Mouse (Mus musculus): ENCODE data around the gene Prkcz. TPM values are rescaled to one million over a fixed set of nuclear protein-coding genes. Genes with fewer than 3 reads are reported as not detected.

The Prkcz gene
- polyA plus RNA-seq, 1 experiment from 2014 or later = 16.8 TPM

DNA sequence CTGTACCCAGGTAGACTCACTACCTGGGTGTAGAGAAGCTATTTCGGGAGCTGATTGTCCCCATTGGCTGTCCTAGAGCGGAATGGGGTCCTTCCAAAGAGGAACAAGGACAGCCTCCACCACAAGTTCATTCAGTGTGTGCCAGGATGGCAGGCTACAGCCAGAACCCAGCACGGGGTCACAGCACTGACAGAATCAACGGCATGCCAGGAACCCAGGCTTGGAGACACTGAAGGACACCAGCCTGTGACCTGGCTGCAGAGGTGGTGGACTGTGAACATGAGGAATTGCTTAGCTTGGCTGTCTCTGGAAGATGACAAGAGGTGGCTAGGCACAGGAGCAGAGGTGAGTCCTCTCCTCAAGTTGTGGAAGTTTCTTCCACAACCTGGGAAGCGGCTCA lies 118.9 kb downstream of the Prkcz start:
- Histone ChIP-seq H3K27ac (no peak overlapping the region), H3K9me3 (no peaks in the 10 kb centered on the region), H3K4me1 (peaks cover 17% of the 10 kb centered on the region), H3K36me3 (replicated peaks) (no peaks in the 10 kb centered on the region), H3K4me3 (no peak overlapping the region), H3K27me3 (ENCODE audit: poor library complexity, severe bottlenecking) (0 out of 2 replicates have a peak, but pooled peaks cover 5% of the 10 kb centered on the region)
- WGBS = 92% methylated on average over 5 of the region's 5 CpGs
- no peak for DNase-seq (ENCODE audit: extremely low spot score, low spot score)

DNA sequence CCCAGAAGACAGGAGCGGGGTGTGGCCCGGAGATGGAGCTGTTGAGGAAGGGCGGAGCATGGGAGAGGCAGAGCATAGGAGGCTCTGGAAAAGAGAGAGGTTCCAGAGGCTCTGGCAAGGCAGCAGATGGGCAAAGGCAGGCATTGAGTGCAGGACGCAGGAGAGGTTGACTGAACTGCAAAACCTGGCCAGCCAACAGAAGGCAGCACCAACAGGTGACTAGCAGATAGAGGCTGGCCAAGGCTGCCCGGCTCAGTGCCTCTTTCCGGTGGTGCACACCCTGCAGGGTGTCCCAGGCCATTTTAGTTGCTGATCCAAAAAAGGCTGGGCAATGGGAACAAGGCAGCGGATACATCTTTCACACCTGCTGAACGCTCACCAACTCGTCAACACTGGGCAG lies 119.4 kb downstream of the Prkcz start:
- Histone ChIP-seq H3K36me3 (replicated peaks) (no peaks in the 10 kb centered on the region), H3K27me3 (ENCODE audit: poor library complexity, severe bottlenecking) (0 out of 2 replicates have a peak, but pooled peaks cover 5% of the 10 kb centered on the region), H3K4me3 (no peak overlapping the region), H3K27ac (no peak overlapping the region), H3K9me3 (no peaks in the 10 kb centered on the region), H3K4me1 (peaks cover 22% of the 10 kb centered on the region)
- DNase-seq (ENCODE audit: extremely low spot score, low spot score) = no peak
- 79% methylated on average over 9 of the region's 9 CpGs for WGBS

GRCm38 (mm10) chr4:155239494-155239893 lies 121.7 kb downstream of the Prkcz start:
- 59% methylated on average over 6 of the region's 6 CpGs for WGBS

DNA sequence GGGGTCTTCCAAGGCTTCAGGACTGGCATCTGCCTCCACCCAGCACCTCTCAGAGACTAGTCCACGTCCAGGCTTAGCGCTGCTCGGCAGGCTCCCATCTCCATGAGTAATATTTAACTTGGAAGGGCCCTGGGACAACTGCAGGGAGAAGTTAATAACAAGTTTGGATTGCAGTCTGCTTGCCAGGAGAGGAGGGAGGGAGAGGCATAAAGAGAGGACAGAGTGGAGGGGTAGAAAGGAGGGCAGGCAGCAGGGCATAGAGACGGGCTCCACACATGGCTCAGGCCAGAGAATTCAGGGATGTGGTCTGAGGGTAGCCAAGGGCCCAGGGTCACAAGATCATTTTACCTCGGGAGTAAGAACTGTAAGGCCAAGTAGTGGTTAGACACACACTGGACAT lies 122.9 kb downstream of the Prkcz start:
- no peaks in the 10 kb centered on the region for H3K36me3 ChIP-seq (replicated peaks)
- H3K4me1 ChIP-seq = peaks cover 57% of the 10 kb centered on the region
- no peak overlapping the region for H3K4me3 ChIP-seq
- 0 out of 2 replicates have a peak, but pooled peaks cover 5% of the 10 kb centered on the region for H3K27me3 ChIP-seq (ENCODE audit: poor library complexity, severe bottlenecking)
- peak overlapping the region; percentile 17; the same call in 1 of the 2 replicates for H3K27ac ChIP-seq
- 89% methylated on average over 5 of the region's 5 CpGs for WGBS
- H3K9me3 ChIP-seq = no peaks in the 10 kb centered on the region
- DNase-seq (ENCODE audit: extremely low spot score, low spot score) = no peak

More at GRCm38 (mm10) chr4:155239494-155239893, 121.7 kb downstream of the Prkcz start:
- Histone ChIP-seq H3K36me3 (replicated peaks) (no peaks in the 10 kb centered on the region), H3K27me3 (ENCODE audit: poor library complexity, severe bottlenecking) (0 out of 2 replicates have a peak, but pooled peaks cover 5% of the 10 kb centered on the region), H3K4me3 (no peak overlapping the region), H3K4me1 (peaks cover 45% of the 10 kb centered on the region), H3K27ac (peak overlapping the region; percentile 16; the same call in 1 of the 2 replicates), H3K9me3 (no peaks in the 10 kb centered on the region)
- no peak for DNase-seq (ENCODE audit: extremely low spot score, low spot score)

GRCm38 (mm10) chr4:155236737-155237385 lies 124.3 kb downstream of the Prkcz start:
- Histone ChIP-seq H3K27me3 (ENCODE audit: poor library complexity, severe bottlenecking) (0 out of 2 replicates have a peak, but pooled peaks cover under 1% of the 10 kb centered on the region), H3K27ac (peak overlapping the region; percentile 96; the same call in 1 of the 2 replicates), H3K36me3 (replicated peaks) (no peaks in the 10 kb centered on the region), H3K4me3 (no peak overlapping the region), H3K9me3 (no peaks in the 10 kb centered on the region), H3K4me1 (peaks cover 59% of the 10 kb centered on the region)
- WGBS = 81% methylated on average over 12 of the region's 12 CpGs
- no peak for DNase-seq (ENCODE audit: extremely low spot score, low spot score)

- Histone ChIP-seq H3K27me3 (ENCODE audit: poor library complexity, severe bottlenecking) (no peaks in the 10 kb centered on the region), H3K4me3 (peak overlapping the region; percentile 38), H3K27ac (peak overlapping the region; percentile 96), H3K4me1 (peaks cover 59% of the 10 kb centered on the region), H3K9me3 (no peaks in the 10 kb centered on the region), H3K36me3 (replicated peaks) (no peaks in the 10 kb centered on the region)
- WGBS = 31% methylated on average over 18 of the region's 18 CpGs
- DNase-seq (ENCODE audit: extremely low spot score, low spot score) = peak; percentile 83
These were observed 125.6 kb downstream of the Prkcz start for GRCm38 (mm10) chr4:155235311-155236119.

GRCm38 (mm10) chr4:155234371-155235310 lies 126.5 kb downstream of the Prkcz start:
- WGBS = 77% methylated on average over 8 of the region's 8 CpGs
- H3K4me1 ChIP-seq = peaks cover 58% of the 10 kb centered on the region
- H3K36me3 ChIP-seq (replicated peaks) = no peaks in the 10 kb centered on the region
- no peaks in the 10 kb centered on the region for H3K27me3 ChIP-seq (ENCODE audit: poor library complexity, severe bottlenecking)
- DNase-seq (ENCODE audit: extremely low spot score, low spot score) = no peak
- H3K9me3 ChIP-seq = no peaks in the 10 kb centered on the region
- H3K27ac ChIP-seq = peak overlapping the region; percentile 96
- peak overlapping the region; percentile 38 for H3K4me3 ChIP-seq

GRCm38 (mm10) chr4:155233878-155234277 lies 127.3 kb downstream of the Prkcz start:
- no peaks in the 10 kb centered on the region for H3K9me3 ChIP-seq
- peak overlapping the region; percentile 96 for H3K27ac ChIP-seq
- DNase-seq (ENCODE audit: extremely low spot score, low spot score) = no peak
- H3K4me1 ChIP-seq = peaks cover 51% of the 10 kb centered on the region
- no peaks in the 10 kb centered on the region for H3K36me3 ChIP-seq (replicated peaks)
- H3K27me3 ChIP-seq (ENCODE audit: poor library complexity, severe bottlenecking) = no peaks in the 10 kb centered on the region
- H3K4me3 ChIP-seq = no peak overlapping the region; the same call in 1 of the 2 replicates
- WGBS = 51% methylated on average over 10 of the region's 10 CpGs

- H3K36me3 ChIP-seq (replicated peaks) = no peaks in the 10 kb centered on the region
- WGBS = 84% methylated on average over 5 of the region's 5 CpGs
These were observed 132.7 kb downstream of the Prkcz start for GRCm38 (mm10) chr4:155228461-155228860.

DNA sequence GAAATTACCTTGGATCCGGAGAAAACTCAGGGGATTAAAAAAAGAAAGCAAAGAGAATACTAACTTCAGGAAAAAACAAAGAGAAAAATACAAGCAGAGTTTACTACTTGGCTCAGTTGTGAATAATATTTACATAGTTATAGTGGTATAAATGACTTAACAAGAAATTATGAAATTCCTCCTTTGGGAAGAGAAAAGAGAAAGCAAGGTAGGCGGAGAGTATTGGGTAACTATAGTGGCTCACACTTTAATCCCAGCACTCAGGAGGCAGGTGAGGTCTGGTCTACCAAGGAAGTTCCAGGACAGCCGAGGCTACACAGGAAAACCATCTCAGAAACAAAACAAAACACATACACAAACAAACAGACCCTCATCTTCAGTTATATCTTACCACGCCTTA lies 133.2 kb downstream of the Prkcz start:
- Histone ChIP-seq H3K9me3 (no peaks in the 10 kb centered on the region), H3K36me3 (replicated peaks) (no peaks in the 10 kb centered on the region), H3K4me1 (peaks cover 12% of the 10 kb centered on the region), H3K27ac (no peak overlapping the region), H3K27me3 (ENCODE audit: poor library complexity, severe bottlenecking) (peaks cover 13% of the 10 kb centered on the region), H3K4me3 (no peak overlapping the region)
- no peak for DNase-seq (ENCODE audit: extremely low spot score, low spot score)
- WGBS = 93% methylated on average over 4 of the region's 4 CpGs

More at GRCm38 (mm10) chr4:155228461-155228860, 132.7 kb downstream of the Prkcz start:
- Histone ChIP-seq H3K27ac (no peak overlapping the region), H3K4me1 (peaks cover 11% of the 10 kb centered on the region), H3K27me3 (ENCODE audit: poor library complexity, severe bottlenecking) (peaks cover 13% of the 10 kb centered on the region), H3K4me3 (no peak overlapping the region), H3K9me3 (no peaks in the 10 kb centered on the region)
- no peak for DNase-seq (ENCODE audit: extremely low spot score, low spot score)

GRCm38 (mm10) chr4:155225918-155226317 lies 135.2 kb downstream of the Prkcz start:
- H3K27ac ChIP-seq = no peak overlapping the region
- no peaks in the 10 kb centered on the region for H3K9me3 ChIP-seq
- no peak for DNase-seq (ENCODE audit: extremely low spot score, low spot score)
- 90% methylated on average over 5 of the region's 5 CpGs for WGBS
- H3K36me3 ChIP-seq (replicated peaks) = 0 out of 2 replicates have a peak, but pooled peaks cover 5% of the 10 kb centered on the region
- peaks cover 13% of the 10 kb centered on the region for H3K27me3 ChIP-seq (ENCODE audit: poor library complexity, severe bottlenecking)
- no peak overlapping the region for H3K4me3 ChIP-seq
- H3K4me1 ChIP-seq = peaks cover 26% of the 10 kb centered on the region
